Mouse (Mus musculus) lung, postnatal 4 days (tissue): ENCODE data around the gene Iqsec1.
A peak's percentile ranks its signal among the peaks of the same experiment; 100 is the strongest.

ENCODE experiments used
- DNase-seq, 2 experiments: peaks; one replicate each; pipeline ENCODE4 v3.0.0; 2021

Iqsec1 gene

DNA sequence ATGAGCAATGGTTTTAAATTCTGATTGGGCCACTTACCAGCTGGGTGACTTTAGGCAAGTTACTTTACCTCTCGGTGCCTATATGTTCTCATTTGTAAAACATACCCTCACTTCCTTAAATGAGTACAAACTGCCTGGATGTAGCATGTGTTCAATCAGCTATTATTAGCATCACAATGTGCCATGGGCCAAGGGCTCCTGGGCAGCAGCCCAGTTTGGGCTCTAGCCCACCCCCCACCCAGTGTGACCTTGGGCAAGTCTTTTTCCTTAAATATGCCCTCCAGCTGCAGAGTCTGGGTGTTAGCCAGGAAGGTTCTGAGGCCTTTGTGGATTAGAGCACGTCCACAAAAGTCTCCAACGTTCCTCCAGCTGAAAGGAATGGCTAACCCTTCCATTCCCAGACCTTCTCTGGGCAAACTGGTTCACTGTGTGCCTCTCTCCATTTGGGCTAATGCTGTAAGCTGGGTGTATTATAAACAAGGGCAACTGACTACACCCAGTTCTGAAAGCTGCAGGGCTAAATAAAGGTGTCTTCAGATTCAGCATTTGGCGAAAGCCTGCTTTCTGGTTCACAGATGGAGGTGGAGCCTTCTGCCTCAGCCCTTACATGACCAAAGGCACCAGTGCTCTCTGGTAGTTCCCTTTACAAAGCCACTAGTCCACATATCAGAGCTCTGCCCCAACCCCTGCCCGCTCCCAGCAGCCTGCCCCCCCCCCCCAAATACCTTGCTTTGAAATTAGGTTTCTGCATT lies 101.3 kb downstream of the Iqsec1 start:
- DNase-seq = no peak

DNA sequence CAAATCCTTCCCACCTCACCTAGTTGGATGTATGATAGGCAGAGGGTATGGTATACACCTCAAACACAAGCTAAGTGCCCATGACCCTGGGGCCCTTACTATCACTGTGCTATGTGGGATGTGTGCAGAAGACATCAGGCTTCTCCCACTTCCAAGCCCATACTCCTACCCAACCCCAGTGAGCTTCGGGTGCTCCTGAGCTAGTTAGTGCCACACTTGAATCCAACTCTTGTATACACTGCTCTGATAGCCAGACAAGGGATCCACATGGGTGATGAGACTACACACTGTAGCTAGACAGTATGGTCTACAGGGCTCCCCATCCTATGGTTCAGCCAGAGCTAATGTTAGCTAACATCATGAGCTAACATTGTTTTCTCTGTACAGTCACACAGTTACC lies 102.9 kb downstream of the Iqsec1 start:
- DNase-seq = no peak

DNA sequence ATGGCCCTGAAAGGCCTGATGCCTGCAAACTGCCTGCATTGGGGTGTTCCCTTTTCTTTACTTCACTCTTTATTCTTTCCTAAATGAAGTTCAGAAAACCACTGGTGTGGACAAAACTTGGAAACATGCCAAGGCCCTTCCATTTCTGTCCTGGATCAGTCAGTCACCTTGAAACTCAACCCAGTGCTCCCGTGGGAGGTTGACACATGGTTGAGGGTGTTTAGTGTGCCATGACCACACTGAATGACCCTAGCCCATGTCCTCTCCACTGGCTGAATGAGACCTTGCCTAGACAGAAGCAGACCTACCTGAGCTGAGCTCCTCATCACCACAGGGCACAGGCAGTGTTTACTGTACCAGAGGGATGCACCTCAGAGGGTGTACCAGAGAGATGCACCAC lies 103.9 kb downstream of the Iqsec1 start:
- DNase-seq = no peak

DNA sequence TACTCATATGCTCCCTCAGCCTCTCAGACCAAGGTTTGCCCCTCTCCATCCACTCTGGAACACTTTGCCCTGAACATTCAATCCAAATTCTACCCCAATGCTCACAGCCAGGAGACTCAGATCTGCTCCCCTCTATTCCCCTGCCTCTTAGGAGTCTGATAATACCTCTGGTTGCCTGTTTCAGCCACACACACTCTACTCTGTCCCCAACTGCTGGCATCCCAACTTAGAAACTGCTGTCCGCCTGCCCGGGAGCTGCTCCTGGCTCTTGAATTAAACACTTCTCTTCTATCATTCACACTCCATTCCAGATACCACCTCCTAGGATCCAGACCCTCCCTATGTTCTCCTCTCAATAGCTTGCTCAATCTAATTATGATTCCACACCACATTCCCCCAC lies 107.5 kb downstream of the Iqsec1 start:
- no peak for DNase-seq

DNA sequence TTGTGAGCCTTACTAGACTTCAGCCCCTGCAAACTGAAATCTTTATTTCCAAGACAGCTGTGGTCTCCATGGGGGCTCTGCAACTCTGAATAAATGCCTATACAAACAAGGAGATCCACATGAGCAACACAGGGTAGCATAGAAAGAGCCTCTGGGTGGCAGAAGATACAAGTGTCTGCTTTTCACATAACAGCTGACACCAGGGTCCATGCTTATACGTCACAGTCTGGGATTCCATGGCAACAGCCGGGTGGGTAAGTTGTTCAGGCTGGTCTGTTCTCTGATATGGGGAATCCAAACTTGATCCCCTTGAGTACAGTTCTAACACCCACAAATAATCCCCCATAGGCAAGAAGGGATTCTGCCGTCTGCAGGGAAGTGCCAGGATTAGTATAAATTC lies 108.1 kb downstream of the Iqsec1 start:
- DNase-seq = no peak

DNA sequence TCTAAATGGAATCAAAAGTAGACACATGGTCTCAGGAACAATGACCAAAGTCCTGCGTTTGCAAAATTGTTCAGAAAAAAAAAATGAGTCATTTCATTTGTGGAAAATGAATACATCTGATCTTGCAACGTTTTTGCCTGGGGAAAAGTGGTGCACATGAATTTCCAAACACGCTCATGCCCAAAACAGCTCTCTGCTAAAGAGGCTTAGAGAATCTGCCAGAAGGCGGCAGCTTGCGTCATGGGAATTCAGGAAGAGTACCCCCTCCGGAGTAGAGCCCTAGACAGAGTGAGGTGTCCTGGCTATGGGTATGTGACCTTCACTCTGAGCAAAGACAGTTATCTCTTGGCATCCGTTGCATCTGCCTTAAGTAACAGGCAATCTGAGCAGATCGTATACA lies 116.9 kb downstream of the Iqsec1 start:
- DNase-seq = no peak

DNA sequence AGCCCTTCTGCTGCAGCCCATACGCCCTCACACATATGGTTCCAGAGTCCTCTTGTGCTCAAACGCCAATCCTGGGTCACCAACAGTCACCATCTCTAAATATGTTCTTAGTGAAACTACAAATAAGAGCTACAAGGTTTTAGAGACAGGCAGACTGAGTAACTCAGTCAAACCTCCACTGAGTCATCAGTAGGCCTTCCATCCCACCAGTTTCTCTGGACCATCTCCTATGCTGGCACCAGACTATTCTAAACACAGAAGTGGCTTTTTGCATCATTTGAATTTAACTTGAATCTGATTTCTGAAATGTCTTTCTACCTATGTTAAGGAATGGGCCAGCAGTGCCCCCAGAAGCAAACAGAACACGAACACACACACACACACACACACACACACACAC lies 120.5 kb downstream of the Iqsec1 start:
- no peak for DNase-seq

DNA sequence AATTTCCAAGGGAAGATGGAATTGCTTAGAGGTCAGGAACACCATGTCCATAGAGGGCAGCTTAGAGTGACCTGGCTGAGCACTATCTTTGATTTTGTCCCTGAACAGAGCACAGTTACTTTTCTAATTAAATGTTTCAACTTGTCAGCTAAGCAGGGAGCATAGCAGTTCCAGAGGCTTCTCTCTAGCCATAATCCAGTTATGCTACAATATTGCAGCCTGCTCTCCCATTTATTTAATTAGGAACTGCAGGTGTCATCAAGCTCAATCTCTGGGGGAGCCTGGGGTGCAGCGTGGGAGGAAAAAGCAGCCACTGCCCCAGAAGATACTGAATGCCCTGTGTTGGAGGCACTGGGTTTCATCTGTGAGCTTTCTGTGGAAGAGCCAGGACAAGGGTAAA lies 127.1 kb downstream of the Iqsec1 start:
- DNase-seq = no peak

DNA sequence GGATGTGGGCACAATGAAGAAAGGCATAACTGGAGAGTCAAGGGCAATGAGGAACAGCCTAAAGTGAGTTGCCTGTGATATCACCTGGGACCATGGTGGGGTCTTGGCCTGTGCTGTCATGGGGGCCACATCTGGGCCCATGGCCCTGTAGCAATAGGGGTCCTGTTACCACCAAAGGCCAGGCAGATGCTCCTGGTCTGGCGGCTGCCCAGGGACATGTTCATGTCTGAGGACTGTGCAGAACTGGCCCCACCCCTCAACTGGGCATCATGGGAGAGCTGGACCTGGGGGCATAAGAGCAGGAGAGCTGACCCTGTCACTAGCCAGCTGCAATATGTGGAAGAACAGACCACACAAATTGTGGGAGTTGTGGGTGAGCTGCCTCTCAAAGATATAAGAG lies 130.6 kb downstream of the Iqsec1 start:
- DNase-seq = no peak

DNA sequence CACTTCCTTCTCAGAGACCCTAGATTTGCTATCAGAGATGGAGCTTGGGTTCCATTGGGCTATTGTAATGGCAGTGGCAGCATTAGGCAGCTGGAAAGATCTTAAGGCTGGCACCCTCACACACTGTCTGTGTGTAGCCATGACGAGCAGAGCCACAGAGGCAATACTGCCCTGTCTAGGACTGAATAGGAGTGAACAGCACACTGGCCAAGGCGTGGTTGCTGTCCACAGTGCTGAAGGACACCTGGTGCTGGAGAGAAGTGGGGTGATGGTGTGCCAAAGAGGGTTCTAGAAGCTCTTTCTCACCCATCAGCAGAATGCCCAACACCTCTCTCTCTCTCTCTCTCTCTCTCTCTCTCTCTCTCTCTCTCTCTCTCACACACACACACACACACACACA lies 136.1 kb downstream of the Iqsec1 start:
- DNase-seq = peak; percentile 13 to 29

DNA sequence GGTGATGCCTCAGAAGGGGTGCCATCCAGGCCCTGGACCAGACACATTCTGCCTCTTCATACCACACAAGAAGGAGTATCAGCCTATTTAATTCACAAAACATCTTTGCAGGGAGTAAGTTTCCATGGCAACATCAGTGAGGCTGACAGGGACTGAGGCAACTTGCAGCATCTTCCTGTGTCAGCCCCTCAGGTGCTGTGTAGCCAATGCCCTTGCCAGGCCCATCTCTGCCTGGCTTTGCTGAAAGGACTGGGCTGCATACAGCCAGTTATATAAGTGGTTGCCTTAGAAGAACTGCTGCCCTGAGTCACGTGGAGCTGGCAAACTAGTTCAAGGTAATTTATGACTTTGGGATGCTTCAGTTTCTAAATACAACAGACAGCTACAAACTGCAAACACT lies 140.4 kb downstream of the Iqsec1 start:
- no peak for DNase-seq

DNA sequence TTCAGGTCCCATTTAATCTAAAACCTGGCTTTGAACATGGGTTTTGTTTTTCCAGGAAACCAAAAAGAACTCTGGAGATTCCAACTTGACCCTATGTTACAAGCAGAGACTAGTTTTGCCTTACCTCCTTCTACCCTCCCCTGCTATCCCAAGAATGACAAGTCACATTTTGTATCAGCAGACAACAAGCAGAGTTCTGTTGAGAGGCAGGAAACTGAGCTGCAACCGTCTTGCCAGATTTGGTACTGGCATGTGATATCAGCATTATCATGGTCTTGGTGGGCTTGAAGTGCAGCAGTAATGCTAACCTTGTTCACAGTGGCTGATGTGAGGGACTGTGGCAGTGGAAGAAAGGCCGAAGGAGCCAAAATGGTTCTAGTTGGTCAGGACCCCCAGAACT lies 141.0 kb downstream of the Iqsec1 start:
- DNase-seq = no peak

DNA sequence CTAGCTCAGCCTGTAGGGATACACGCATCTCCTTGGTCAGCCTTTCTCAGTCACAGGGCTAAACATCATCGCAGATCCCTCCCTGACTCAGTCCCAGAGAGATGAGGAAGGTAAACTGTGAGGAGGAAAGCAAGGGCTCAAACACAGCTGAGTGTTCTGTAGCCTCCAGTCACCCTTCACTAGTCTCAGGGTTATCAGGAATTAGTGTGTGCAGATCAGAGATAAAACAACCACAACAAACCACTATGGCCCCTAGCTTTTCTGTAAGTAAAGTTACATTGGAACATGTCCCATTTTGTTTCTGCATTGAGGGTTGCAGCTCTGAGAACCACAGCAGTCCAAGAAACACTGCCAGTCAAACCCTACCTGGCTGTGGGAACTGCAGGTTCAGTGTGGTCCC lies 148.5 kb downstream of the Iqsec1 start:
- peak in 1 of 2 experiments; percentile 3 for DNase-seq

DNA sequence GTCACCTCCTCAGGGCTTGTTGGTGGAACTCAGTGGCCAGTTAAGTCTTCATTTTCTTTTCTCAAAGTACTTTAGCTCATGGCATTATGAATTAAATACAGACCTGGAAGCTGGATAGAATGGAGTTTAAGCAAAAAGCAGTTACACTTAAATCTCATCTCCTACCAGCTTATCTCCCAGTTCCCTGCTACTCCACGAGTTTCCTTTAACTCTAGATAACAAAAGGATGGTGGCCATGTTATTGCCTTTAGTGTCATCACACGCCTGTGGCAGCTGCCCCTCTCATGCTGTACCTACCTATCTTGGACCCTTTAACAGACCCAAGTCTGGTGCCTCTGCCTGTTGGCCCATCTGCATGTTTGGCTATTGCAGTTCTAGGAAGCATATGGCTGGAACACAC lies 151.7 kb downstream of the Iqsec1 start:
- DNase-seq = no peak

DNA sequence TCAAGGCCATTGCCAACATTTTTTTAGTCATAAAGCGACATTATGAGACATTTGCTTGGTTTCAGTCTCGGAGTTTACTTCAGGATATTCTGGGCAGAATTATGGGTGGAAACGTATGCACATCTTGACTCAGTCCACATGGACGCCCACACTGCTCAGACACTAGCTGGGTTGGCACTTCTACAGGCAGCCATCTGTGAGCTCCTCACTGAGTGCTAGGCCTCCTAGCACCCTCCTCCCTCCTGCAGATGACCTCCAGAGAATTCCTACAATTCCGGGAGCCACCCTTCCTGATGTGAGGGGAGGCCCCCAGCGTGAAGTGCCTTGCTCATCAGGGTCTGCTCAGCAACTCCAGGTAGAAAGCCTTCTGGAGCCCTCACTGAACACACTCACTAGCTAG lies 158.9 kb downstream of the Iqsec1 start:
- DNase-seq = peak in 1 of 2 experiments; percentile 10

DNA sequence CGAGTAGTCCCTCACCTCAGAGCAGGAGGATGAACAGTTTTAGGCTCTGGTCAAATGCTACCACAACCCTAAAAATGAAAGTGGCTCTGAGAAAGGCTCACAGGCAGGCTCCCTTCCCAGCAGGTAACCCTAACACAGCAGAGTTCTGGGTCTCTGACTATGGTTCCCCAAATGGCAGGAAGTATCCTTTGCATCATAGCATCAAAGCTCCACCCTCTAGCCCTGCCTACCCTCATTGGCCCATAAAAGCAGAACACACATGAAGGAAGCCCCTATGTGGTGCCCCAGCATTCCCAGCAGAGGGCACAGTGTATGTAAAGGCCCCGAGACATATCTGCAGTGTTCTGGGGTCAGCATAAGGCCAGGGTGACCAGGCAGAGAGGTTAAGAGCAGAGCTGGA lies 163.4 kb downstream of the Iqsec1 start:
- peak in 1 of 2 experiments; percentile 36 for DNase-seq

DNA sequence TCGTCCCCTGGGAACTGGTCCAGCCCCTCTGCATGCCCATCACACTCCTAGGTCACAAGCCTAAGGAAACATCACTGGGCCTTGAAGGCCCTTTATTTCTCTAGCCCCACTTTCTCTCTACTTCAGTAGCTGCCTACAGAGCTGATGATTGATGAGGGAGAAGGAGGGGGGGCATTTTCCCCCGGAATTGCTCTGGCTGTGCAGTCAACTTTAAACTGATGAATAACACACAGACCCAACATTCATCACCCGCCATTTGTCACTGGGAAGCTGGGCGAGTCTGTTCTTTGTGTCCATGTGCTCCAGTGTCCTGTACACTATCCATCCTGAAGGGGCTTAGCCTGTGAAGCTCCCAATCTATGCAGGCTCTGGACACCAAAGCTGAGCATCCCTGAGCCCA lies 165.2 kb downstream of the Iqsec1 start:
- no peak for DNase-seq

DNA sequence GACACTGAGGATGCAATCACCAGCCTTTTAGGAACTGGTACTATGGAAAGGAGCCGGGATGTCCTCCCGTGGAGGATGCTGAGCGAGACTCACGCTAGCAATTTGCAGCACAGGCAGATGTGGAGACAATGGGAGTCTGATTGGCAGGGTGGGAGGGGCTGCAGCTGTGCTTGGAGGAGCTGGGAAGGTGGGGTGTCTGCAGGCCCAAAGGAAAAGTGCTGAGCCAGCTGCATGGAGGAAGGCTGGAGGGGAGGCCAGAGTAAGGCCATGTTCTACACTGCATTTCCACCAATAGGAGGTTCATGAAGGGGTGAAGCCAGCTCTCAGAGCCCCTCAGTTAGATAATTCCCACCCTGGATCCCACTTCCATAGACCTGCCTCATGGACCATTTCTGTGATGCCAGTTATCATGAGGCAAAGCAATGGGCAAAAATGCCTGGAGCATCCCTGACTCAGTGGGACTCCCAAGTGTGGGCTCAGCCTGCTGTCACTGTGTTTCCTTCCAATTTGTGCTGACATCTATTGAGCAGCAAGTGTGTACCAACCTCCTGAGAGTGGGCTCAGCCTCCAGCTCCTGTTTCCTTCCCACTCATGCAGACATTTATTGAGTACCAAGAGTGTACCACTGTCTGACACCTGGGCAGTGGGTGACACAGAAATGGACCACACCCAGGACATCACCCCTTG lies 166.4 kb downstream of the Iqsec1 start:
- DNase-seq = no peak

DNA sequence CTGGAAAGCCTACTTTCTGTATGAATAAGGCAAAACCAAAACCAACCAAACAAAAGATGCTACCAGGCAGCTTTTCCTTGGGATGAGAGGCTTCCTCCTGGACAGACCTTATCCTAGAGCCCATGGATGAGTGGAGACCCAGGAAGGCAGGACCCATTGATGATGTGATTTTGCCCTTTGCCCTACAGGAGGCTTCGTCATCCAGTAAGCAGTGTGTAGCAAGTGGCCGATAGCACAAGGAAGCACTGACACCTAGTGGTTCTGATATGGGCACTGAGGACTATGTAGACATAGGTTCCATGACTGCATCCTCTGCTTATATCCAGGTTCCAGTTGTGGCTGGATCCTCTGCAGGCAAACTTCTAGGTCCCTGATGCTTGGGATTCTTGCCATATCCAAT lies 168.6 kb downstream of the Iqsec1 start:
- DNase-seq = no peak

DNA sequence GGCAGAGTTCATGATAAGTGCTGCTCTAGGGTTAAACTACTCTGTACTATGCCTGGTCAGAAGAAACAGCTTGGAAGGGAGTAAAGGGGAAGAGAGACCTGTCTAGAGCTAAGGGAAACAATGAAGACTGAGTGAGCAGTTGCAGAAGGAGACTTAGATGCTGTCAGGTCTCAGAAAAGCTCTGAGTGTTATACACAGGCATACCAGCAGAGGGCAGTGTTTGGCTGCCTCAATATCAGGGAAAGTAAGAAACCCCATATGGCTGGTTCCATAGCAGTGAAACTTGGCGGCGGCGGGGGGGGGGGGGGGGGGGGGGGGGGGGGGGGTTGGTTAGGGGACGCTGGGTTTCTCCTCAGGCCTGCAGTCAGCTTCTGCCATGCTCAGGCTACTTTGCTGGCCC lies 169.5 kb downstream of the Iqsec1 start:
- DNase-seq = peak in 1 of 2 experiments; percentile 78

DNA sequence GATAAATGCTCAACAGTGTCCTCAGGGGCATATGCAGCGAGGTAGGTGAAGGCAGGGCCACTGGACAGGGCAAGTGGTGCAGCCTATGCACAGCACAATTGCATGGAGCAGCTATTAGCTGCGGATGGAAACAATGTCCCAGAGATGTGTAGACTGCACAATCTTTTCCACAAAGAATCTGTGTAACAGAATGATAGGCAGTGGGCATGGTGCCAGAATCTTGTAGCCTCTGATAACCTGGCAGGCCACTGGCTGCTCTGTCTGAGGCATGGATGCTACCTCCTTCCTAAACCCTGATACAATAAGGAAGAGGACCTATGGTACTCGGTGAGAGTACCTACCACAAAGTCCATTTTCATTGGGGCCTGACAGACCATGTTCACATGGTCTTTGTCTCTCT lies 171.9 kb downstream of the Iqsec1 start:
- DNase-seq = no peak

DNA sequence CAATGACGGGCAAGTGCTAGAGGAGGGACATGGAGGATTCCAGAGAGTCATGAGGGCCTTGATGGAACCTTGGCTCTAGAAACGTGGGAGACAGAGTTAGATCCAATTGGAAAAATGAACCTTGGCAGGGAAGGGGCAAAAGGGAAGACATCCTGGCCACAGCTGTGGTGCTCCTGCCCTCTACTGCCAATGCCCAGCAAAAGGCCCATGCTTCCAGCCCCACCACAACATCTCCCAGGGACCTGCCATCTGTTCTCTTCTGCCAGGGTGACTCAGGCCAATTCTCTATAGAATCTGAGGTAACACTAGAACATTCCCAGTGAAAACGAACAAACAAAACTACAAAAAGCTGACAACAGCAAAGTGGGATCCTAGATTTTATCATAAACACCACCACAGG lies 173.1 kb downstream of the Iqsec1 start:
- no peak for DNase-seq

DNA sequence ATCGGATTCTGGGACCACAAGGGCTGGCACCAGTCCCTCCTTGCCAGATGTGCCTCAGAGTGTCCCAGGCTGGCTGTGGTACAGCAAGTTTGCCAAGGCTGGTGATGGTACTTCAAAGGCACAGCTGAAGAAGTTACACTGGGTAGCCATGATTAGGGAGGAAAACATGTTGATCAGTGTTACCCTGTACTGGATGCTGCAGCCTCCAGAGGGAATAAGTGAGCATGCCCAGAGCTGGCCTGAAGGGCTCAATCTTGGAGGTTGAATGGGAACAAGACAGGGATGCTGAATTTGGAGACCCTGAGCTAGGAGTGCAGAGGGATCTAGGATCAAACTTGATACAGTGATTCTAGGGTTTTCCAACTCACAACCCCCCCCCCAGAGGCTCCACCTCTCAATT lies 175.0 kb downstream of the Iqsec1 start:
- no peak for DNase-seq

DNA sequence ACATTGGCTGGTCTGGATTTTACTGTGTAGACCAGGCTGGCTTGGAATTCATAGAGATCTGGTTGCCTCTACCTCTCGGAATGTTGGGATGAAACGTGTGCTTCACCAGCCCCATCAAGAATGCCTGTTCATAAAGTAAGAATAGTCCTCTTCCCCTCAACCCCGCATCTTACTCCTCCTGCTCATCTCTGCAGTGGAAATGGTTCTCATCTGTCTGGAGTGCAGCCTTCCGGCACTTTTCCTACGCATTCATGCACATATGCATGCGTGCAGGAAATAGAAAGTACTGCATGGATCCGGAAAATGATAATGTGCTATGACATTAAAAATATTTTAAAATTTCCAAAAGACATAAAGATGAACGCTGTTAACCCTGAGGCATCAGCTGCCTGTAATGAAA lies 175.9 kb downstream of the Iqsec1 start:
- DNase-seq = no peak

DNA sequence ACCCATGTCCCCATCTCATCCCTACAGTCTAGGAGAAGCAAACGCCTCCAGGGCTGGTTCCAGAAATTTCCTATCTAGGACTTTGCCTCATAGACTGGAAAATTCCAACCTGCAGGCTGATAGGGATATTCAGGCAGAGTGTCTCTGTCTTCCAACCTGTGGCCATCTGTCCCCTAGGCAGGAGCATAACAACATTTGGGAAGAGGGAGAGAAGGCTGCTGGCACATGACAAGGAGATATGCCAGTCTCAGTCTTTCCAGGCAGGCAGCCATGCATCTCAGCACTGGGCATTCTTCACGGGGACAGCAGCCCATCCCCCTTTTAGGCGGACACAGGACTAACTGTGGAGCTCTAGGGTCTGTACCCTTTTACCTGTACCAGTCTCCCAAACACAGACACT lies 176.4 kb downstream of the Iqsec1 start:
- DNase-seq = no peak
